Mouse (Mus musculus) midbrain, embryonic 16.5 days (tissue): ENCODE results near the gene Ifna16. TPM values are rescaled to one million over a fixed set of nuclear protein-coding genes. Genes with fewer than 3 reads are reported as not detected.

Source experiments
- polyA plus RNA-seq: library from polyadenylated mRNA; unstranded; fragments of >200 nt; fragmentation: Nextera tagmentation; extraction: Ambion mirVana; gene quantifications from 2 replicates; pipeline ENCODE4 v1.2.1, GENCODE M21; 2015

The Ifna16 gene
- polyA plus RNA-seq, 1 experiment from 2014 or later, result not detected

Other genes with a start within 250 kb of the Ifna16 start
- gene Hacd4, start 238.0 kb downstream of the Ifna16 start, polyA plus RNA-seq, result 2.7 and 3.8 TPM in 2 replicates
- not detected in 2 replicates for gene Ifnb1, start 154.2 kb downstream of the Ifna16 start, polyA plus RNA-seq
- not detected in 2 replicates for gene Ifna15, start 118.7 kb downstream of the Ifna16 start, polyA plus RNA-seq
- not detected in 2 replicates for gene Ifna14, start 105.1 kb downstream of the Ifna16 start, polyA plus RNA-seq
- not detected in 2 replicates for gene Ifna9, start 84.5 kb downstream of the Ifna16 start, polyA plus RNA-seq
- not detected in 2 replicates for gene Ifna12, start 73.5 kb downstream of the Ifna16 start, polyA plus RNA-seq
- not detected in 2 replicates for gene C87499, start 42.5 kb downstream of the Ifna16 start, polyA plus RNA-seq
- gene Ifna13, start 32.5 kb downstream of the Ifna16 start, polyA plus RNA-seq, result not detected in 2 replicates
- not detected in 2 replicates for gene Ifna2, start 7.0 kb upstream of the Ifna16 start, polyA plus RNA-seq
- not detected in 2 replicates for gene Ifnab, start 14.4 kb upstream of the Ifna16 start, polyA plus RNA-seq
- gene Gm26566, start 44.9 kb upstream of the Ifna16 start, polyA plus RNA-seq, result 1.3 and 1.7 TPM in 2 replicates
- 115 and 125 TPM in 2 replicates for gene Klhl9, start 45.5 kb upstream of the Ifna16 start, polyA plus RNA-seq
- not detected in 2 replicates for gene Gm13271, start 77.9 kb upstream of the Ifna16 start, polyA plus RNA-seq
- gene Gm13283, start 83.2 kb upstream of the Ifna16 start, polyA plus RNA-seq, result not detected in 2 replicates
- not detected in 2 replicates for gene Gm13290, start 96.9 kb upstream of the Ifna16 start, polyA plus RNA-seq
- gene Gm13289, start 100.0 kb upstream of the Ifna16 start, polyA plus RNA-seq, result not detected in 2 replicates
- not detected in 2 replicates for gene Gm13272, start 102.9 kb upstream of the Ifna16 start, polyA plus RNA-seq
- not detected in 2 replicates for gene Ifnz, start 105.2 kb upstream of the Ifna16 start, polyA plus RNA-seq
- not detected in 2 replicates for gene Gm13276, start 108.8 kb upstream of the Ifna16 start, polyA plus RNA-seq
- not detected in 2 replicates for gene Gm13277, start 111.7 kb upstream of the Ifna16 start, polyA plus RNA-seq
- not detected in 2 replicates for gene Gm13278, start 114.6 kb upstream of the Ifna16 start, polyA plus RNA-seq
- gene Gm13275, start 117.6 kb upstream of the Ifna16 start, polyA plus RNA-seq, result not detected in 2 replicates
- not detected in 2 replicates for gene Gm13279, start 120.5 kb upstream of the Ifna16 start, polyA plus RNA-seq
- gene Gm13285, start 122.7 kb upstream of the Ifna16 start, polyA plus RNA-seq, result not detected in 2 replicates
- gene Gm13287, start 126.3 kb upstream of the Ifna16 start, polyA plus RNA-seq, result not detected in 2 replicates
- gene Gm13288, start 128.6 kb upstream of the Ifna16 start, polyA plus RNA-seq, result not detected in 2 replicates
- not detected in 2 replicates for gene Ifna7, start 139.3 kb upstream of the Ifna16 start, polyA plus RNA-seq
- not detected in 2 replicates for gene Ifna11, start 143.0 kb upstream of the Ifna16 start, polyA plus RNA-seq
- gene Ifna6, start 150.5 kb upstream of the Ifna16 start, polyA plus RNA-seq, result not detected in 2 replicates
- not detected in 2 replicates for gene Ifna5, start 158.6 kb upstream of the Ifna16 start, polyA plus RNA-seq
- gene Ifna4, start 164.9 kb upstream of the Ifna16 start, polyA plus RNA-seq, result not detected in 2 replicates
- gene Ifna1, start 173.2 kb upstream of the Ifna16 start, polyA plus RNA-seq, result not detected in 2 replicates
- not detected in 2 replicates for gene Ifne, start 203.3 kb upstream of the Ifna16 start, polyA plus RNA-seq